Mouse (Mus musculus): ENCODE measurements around the gene Fer. TPM values are rescaled to one million over a fixed set of nuclear protein-coding genes. Genes with fewer than 3 reads are reported as not detected.

Gene Fer
- polyA plus RNA-seq, 1 experiment from 2014 or later = 28.5 TPM

Other genes starting within 250 kb of the Fer start
- 1.7 and 2.2 TPM in 2 replicates for gene A930002H24Rik, start 729 bp downstream of the Fer start, polyA plus RNA-seq (2016; fragmentation: Nextera tagmentation; extraction: Ambion mirVana)

Data from midbrain, embryonic 10.5 days (tissue).